Mouse (Mus musculus): Measurements from ENCODE around the gene Adam19.

Gene Adam19

GRCm38 (mm10) chr11:46073061-46073849 lies 17.5 kb downstream of the Adam19 start:
- in situ Hi-C loops (cut with MseI, MboI): no loop called here

- in situ Hi-C loops (cut with MseI, MboI): no loop called here
Observed at GRCm38 (mm10) chr11:46073850-46074688, 18.3 kb downstream of the Adam19 start.

GRCm38 (mm10) chr11:46075507-46075906 lies 19.7 kb downstream of the Adam19 start:
- in situ Hi-C loops (cut with MseI, MboI): no loop called here

GRCm38 (mm10) chr11:46076442-46077158 lies 20.8 kb downstream of the Adam19 start:
- in situ Hi-C loops (cut with MseI, MboI): no loop called here

- in situ Hi-C loops (cut with MseI, MboI): no loop called here
Observed at GRCm38 (mm10) chr11:46077304-46077703, 21.5 kb downstream of the Adam19 start.

GRCm38 (mm10) chr11:46077732-46078375 lies 22.1 kb downstream of the Adam19 start:
- in situ Hi-C loops (cut with MseI, MboI): no loop called here

- in situ Hi-C loops (cut with MseI, MboI): no loop called here
Observed at GRCm38 (mm10) chr11:46081075-46081474, 25.3 kb downstream of the Adam19 start.

- in situ Hi-C loops (cut with MseI, MboI): no loop called here
Observed at GRCm38 (mm10) chr11:46083405-46083804, 27.6 kb downstream of the Adam19 start.

GRCm38 (mm10) chr11:46083835-46084444 lies 28.1 kb downstream of the Adam19 start:
- in situ Hi-C loops (cut with MseI, MboI): no loop called here

GRCm38 (mm10) chr11:46084568-46084967 lies 28.8 kb downstream of the Adam19 start:
- in situ Hi-C loops (cut with MseI, MboI): no loop called here

- in situ Hi-C loops (cut with MseI, MboI): no loop called here
Observed at GRCm38 (mm10) chr11:46085398-46086163, 29.8 kb downstream of the Adam19 start.

GRCm38 (mm10) chr11:46086446-46086845 lies 30.7 kb downstream of the Adam19 start:
- in situ Hi-C loops (cut with MseI, MboI): no loop called here

- in situ Hi-C loops (cut with MseI, MboI): no loop called here
Observed at GRCm38 (mm10) chr11:46089081-46089713, 33.4 kb downstream of the Adam19 start.

- in situ Hi-C loops (cut with MseI, MboI): no loop called here
Observed at GRCm38 (mm10) chr11:46090036-46090725, 34.4 kb downstream of the Adam19 start.

GRCm38 (mm10) chr11:46090951-46091667 lies 35.3 kb downstream of the Adam19 start:
- in situ Hi-C loops (cut with MseI, MboI): no loop called here

GRCm38 (mm10) chr11:46092121-46092520 lies 36.3 kb downstream of the Adam19 start:
- in situ Hi-C loops (cut with MseI, MboI): no loop called here

GRCm38 (mm10) chr11:46095477-46096264 lies 39.9 kb downstream of the Adam19 start:
- in situ Hi-C loops (cut with MseI, MboI): no loop called here

GRCm38 (mm10) chr11:46096265-46096649 lies 40.5 kb downstream of the Adam19 start:
- in situ Hi-C loops (cut with MseI, MboI): no loop called here

Measured in mouse trophoblast stem cell (cell line).